Mouse (Mus musculus): ENCODE measurements at regions not wholly inside any gene's neighbourhood (a gene's known extent, or its start where the extent isn't known, plus 50 kb on each side); places are given as distances from the start of the nearest gene placed in this dataset.

DNA sequence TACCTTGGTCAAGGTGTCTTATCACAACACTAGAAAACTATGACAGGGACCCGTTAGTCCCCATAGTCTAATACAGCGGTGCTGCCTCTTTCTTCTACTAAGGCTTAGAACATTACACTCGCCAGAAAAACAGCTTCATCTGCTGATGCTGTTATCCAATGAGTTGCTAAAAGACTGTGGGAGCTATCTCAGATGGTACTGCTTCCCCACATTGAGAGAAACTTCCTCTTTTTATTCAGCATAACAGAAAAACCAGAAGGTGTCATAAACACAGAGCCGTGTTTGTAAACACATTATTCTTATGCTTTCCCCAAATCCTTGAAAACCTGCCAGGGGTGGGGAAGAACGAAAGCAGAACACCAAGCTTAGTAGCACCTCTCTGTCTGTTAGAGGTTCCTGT is 49.9 kb upstream of the Arhgap5 start:
- Histone ChIP-seq H3K27me3 (ENCODE audit: control insufficient read depth, insufficient read depth, low read length) (no peaks in the 10 kb centered on the region), H3K36me3 (ENCODE audit: control insufficient read depth, insufficient read depth, low read length) (no peaks in the 10 kb centered on the region), H3K27ac (ENCODE audit: insufficient read depth, low read depth, low read length) (no peak overlapping the region), H3K4me3 (ENCODE audit: low read depth, low read length) (no peak overlapping the region), H3K4me1 (ENCODE audit: control insufficient read depth, insufficient read depth, insufficient read length, low read length) (peaks cover under 1% of the 10 kb centered on the region; the same call in 1 of the 2 replicates)
- TF ChIP-seq POLR2A (IDR thresholded peaks at IDR 0.05; ENCODE audit: low read depth, low read length) (no peak), CTCF (IDR thresholded peaks at IDR 0.05; ENCODE audit: extremely low read depth, insufficient read length, insufficient replicate concordance, low read depth, low read length) (no peak)
- WGBS: 85% methylated on average over 5 of the region's 5 CpGs

All from small intestine, adult 2 months (tissue).